Mouse (Mus musculus) forebrain, embryonic 16.5 days (tissue): ENCODE results near the gene Tmbim6. TPM values are rescaled to one million over a fixed set of nuclear protein-coding genes. Genes with fewer than 3 reads are reported as not detected.

Experiments
- ATAC-seq: fragments of 200-750 bp; cut with Nextera tagmentation; 2 replicates; pipeline ENCODE4 v1.8.0; 2017; ENCODE audit warnings: mild to moderate bottlenecking, moderate library complexity
- H3K27ac ChIP-seq: fragments of 300-500 bp; sonication (generic); 2 replicates; pipeline ENCODE4 v1.5.1; 2014; ENCODE audit warnings: low read length, control low read depth
- H3K27me3 ChIP-seq: fragments of 300-500 bp; sonication (generic); replicated peaks from 2 replicates; pipeline ENCODE4 v1.6.1; 2014; ENCODE audit warnings: low read length; ENCODE audit not compliant: control insufficient read depth, insufficient read depth
- H3K36me3 ChIP-seq: fragments of 300-500 bp; sonication (generic); 2 replicates; pipeline ENCODE4 v1.6.1; 2014; ENCODE audit not compliant: control insufficient read depth, insufficient read depth
- H3K4me1 ChIP-seq: fragments of 300-500 bp; sonication (generic); replicated peaks from 2 replicates; pipeline ENCODE4 v1.6.1; 2014; ENCODE audit warnings: low read length; ENCODE audit not compliant: control insufficient read depth, insufficient read depth
- H3K4me2 ChIP-seq: fragments of 300-500 bp; sonication (generic); 2 replicates; pipeline ENCODE4 v1.6.1; 2014; ENCODE audit warnings: mild to moderate bottlenecking, low read length, control low read depth
- H3K4me3 ChIP-seq: fragments of 300-500 bp; sonication (generic); replicated peaks from 2 replicates; pipeline ENCODE4 v1.5.1; 2014; ENCODE audit warnings: mild to moderate bottlenecking, low read length, control low read depth
- H3K9ac ChIP-seq: fragments of 300-500 bp; sonication (generic); replicated peaks from 2 replicates; pipeline ENCODE4 v1.6.1; 2014; ENCODE audit warnings: low read depth, low read length, control low read depth
- H3K9me3 ChIP-seq: fragments of 300-500 bp; sonication (generic); 2 replicates; pipeline ENCODE4 v1.6.1; 2016; ENCODE audit warnings: low read length; ENCODE audit not compliant: control insufficient read depth
- WGBS: fragments of 180-500 bp; shearing (Covaris S2); extraction: QIAGEN DNeasy Blood & Tissue Kit; methylation state at CpG from one replicate; pipeline ENCODE4 v1.1.7; 2014; 5-methylcytosine and 5-hydroxymethylcytosine counted together
- polyA plus RNA-seq: library from polyadenylated mRNA; unstranded; fragments of >200 nt; fragmentation: Nextera tagmentation; extraction: Ambion mirVana; gene quantifications from 2 replicates; pipeline ENCODE4 v1.2.1, GENCODE M21; 2015

The Tmbim6 gene
- polyA plus RNA-seq, 1 experiment from 2014 or later, result 273 TPM

DNA sequence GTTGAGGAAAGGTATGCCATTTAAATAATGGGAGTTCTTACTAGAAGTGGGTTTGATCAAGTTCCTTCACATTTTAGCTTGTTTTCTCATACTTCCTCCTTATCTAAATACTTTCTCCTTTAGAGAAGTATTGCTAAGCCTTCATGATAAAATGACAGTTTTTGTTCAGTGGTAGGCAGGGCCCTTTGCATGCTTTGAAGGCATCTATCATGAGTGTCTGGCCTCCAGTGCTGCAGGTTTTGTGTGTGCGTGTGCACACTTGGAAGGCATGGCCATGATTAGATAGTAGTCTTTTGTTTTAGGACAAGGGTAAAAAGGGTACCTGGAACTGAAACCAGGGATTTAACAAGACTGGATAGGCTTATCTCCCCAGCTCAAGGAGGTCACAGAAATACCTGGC, 3.8 kb downstream of the Tmbim6 start:
- Histone ChIP-seq H3K4me3 (no peak overlapping the region), H3K27ac (no peak overlapping the region), H3K4me1 (peaks cover 35% of the 10 kb centered on the region), H3K9me3 (no peaks in the 10 kb centered on the region), H3K9ac (no peak overlapping the region), H3K36me3 (no peaks in the 10 kb centered on the region), H3K27me3 (no peaks in the 10 kb centered on the region), H3K4me2 (no peak overlapping the region)
- 75% methylated on average over 1 of the region's 1 CpGs for WGBS
- no peak for ATAC-seq

DNA sequence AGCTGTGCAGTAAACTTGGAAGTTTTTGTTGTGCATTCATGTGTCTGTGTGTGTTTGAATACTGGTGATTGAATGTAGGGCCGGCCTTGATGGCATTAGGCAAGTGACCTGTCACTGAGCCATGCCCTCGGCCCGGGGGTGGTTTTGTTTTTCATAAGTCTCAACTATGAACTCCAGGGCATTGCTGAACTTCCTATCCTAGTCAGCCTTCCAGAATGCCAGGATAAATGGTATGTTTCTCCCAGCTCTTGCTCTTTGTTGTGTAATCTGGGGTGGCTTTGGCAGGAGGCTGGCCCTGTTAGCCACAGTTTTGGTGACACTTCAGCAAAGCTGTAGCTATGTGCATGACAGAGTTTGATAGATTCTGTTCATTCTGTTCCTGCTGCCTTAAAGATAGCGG, 4.2 kb downstream of the Tmbim6 start:
- H3K9me3 ChIP-seq, result no peaks in the 10 kb centered on the region
- H3K4me3 ChIP-seq, result no peak overlapping the region
- H3K27ac ChIP-seq, result no peak overlapping the region
- H3K4me1 ChIP-seq, result peaks cover 35% of the 10 kb centered on the region
- H3K9ac ChIP-seq, result no peak overlapping the region
- no peaks in the 10 kb centered on the region for H3K36me3 ChIP-seq
- H3K27me3 ChIP-seq, result no peaks in the 10 kb centered on the region
- 67% methylated on average over 4 of the region's 4 CpGs for WGBS
- no peak overlapping the region for H3K4me2 ChIP-seq
- ATAC-seq, result no peak

DNA sequence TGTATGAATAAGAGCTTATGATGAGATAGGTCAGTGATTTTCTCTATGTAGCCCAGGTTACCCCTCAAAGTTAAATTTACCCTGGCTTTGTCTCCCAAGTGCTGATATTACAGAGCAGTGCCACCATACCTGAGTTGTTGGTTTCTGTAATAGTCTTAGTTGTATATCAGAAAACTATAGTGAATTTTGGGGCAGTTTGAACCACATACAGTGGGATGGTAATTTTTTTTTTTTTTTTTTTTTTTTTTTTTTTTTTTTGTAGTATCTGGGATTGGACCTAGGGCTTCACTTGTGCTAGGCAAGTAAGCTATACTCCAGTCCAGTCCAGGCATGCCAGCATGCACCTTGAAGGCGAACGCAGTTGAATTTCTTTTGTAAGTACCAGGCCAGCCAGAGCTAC, 4.9 kb downstream of the Tmbim6 start:
- H3K27me3 ChIP-seq, result no peaks in the 10 kb centered on the region
- no peak overlapping the region for H3K9ac ChIP-seq
- peaks cover 32% of the 10 kb centered on the region for H3K4me1 ChIP-seq
- H3K4me2 ChIP-seq, result no peak overlapping the region
- no peak overlapping the region for H3K4me3 ChIP-seq
- 94% methylated on average over 2 of the region's 2 CpGs for WGBS
- no peaks in the 10 kb centered on the region for H3K36me3 ChIP-seq
- no peak overlapping the region for H3K27ac ChIP-seq
- ATAC-seq, result no peak
- H3K9me3 ChIP-seq, result no peaks in the 10 kb centered on the region

DNA sequence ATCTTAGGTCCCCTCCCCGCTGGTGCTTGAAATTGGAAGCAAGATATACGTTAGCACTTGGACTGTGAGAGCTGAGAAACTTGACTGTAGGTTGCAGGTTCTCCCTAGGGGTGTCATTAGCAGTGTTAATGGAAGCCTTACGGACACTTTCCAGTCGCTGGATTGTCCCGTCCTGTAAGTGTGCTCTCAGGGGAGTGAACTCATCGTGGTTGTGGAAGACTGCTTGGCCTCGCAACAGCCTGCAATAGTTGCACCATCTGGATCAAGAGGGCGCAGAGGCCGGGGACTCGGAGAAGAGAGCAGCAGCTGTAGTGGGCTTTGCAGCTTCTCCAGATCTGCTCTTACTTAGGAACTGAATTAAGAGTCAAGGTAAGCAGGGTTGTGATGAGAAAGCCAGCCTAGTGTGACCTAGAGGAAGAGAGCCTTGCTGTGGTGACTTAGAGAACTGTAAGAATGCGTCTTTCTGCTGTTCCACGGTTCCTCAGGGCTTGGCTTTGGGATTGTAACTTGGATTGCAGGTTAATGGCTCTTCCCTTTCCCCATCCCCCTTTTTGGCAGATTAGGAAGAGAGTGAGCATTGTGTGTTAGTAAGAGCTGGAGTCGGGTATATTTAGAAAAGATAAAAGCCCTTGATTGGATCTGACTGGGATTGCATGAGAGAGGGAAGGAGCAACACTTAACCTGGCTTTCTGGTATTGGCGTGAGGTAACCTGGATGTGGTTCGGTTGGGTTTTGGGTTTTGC, 7.0 kb downstream of the Tmbim6 start:
- Histone ChIP-seq H3K9ac (no peak overlapping the region), H3K9me3 (no peaks in the 10 kb centered on the region), H3K27ac (no peak overlapping the region), H3K4me3 (no peak overlapping the region), H3K4me1 (peaks cover 20% of the 10 kb centered on the region), H3K27me3 (no peaks in the 10 kb centered on the region), H3K36me3 (peaks cover 7% of the 10 kb centered on the region), H3K4me2 (no peak overlapping the region)
- ATAC-seq, result no peak
- 81% methylated on average over 15 of the region's 15 CpGs for WGBS

DNA sequence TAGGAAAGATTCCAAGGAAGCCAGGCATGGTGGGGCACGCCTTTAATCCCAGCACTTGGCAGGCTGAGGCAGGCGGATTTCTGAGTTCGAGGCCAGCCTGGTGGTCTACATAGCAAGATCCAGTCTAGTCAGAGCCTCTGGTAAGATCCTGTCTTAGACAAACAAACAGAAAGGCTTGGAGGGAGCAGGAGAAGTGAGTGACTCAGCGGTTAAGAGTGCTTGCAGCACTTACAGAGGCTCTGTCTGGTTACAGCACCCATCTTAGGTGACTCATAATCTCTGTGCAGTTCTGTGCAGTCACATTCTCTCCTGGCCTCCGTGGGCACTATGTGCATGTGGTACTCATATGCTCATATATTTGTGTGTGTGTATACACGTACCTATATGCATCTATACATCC, 7.9 kb downstream of the Tmbim6 start:
- Histone ChIP-seq H3K4me1 (peaks cover 11% of the 10 kb centered on the region), H3K9me3 (no peaks in the 10 kb centered on the region), H3K36me3 (peaks cover 11% of the 10 kb centered on the region), H3K4me3 (no peak overlapping the region), H3K27ac (no peak overlapping the region), H3K27me3 (no peaks in the 10 kb centered on the region), H3K9ac (no peak overlapping the region), H3K4me2 (no peak overlapping the region)
- 94% methylated on average over 6 of the region's 6 CpGs for WGBS
- ATAC-seq, result no peak

DNA sequence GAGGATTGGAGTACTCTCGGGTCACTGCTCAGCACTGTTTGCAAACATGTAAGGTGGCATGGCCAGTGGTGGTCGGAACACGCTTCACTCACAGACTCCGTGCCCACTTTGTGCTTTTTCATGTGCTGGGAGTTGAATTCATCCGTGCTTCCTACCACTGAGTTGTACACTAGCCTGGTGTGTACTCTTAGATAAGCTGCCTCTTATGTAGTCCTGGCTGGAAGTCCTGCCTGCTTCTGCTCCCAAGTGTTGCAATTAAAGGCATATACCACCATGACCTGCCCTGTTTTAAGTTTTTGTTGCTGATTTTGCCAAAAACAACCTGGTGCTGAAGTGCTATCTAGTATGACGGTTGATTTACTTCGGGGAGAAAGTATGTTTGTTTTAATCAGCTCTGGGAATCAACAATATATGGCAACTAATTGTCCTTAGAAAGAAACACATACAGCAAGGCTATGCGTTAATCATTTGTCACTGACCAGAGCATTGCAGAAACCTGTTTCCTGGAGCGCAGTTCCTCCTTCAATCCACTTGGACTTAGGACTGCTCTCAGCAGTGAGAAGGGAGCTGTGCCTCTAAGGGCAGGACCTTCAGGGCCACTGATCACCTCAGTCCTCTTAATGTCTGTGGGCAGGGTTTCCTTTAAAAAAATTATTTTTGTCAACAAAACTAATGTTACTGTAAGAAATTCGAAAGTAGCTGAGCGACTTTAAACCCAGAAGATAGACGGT, 10.6 kb downstream of the Tmbim6 start:
- Histone ChIP-seq H3K27me3 (no peaks in the 10 kb centered on the region), H3K36me3 (peaks cover 35% of the 10 kb centered on the region), H3K4me3 (no peak overlapping the region), H3K9ac (no peak overlapping the region), H3K27ac (no peak overlapping the region), H3K9me3 (no peaks in the 10 kb centered on the region), H3K4me2 (no peak overlapping the region), H3K4me1 (no peaks in the 10 kb centered on the region; the same call in 1 of the 2 replicates)
- ATAC-seq, result no peak
- WGBS, result 95% methylated on average over 12 of the region's 12 CpGs

DNA sequence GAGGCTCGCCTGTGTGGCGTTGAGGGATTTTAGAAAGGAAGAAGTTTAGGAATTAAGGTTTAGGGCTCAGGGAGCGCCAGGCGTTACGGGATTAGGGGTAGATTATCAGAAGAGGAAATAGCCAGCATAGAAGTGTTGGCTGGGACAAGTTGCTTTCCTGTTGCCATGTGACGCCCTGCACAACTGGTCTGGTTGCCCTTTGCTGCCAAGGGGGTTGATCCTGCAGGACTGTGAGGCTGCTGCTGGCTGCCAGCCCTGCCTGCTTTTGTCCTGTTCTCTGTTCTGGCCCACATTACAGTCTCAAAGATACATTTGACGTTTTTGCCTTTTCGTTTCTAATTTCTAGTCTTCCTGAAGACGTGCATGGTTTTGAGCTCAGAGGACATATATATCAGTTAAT, 12.5 kb downstream of the Tmbim6 start:
- Histone ChIP-seq H3K27ac (no peak overlapping the region), H3K9ac (no peak overlapping the region), H3K4me3 (no peak overlapping the region), H3K4me2 (no peak overlapping the region), H3K36me3 (peaks cover 43% of the 10 kb centered on the region), H3K9me3 (no peaks in the 10 kb centered on the region), H3K4me1 (no peaks in the 10 kb centered on the region), H3K27me3 (no peaks in the 10 kb centered on the region)
- WGBS, result 87% methylated on average over 9 of the region's 9 CpGs
- no peak for ATAC-seq

DNA sequence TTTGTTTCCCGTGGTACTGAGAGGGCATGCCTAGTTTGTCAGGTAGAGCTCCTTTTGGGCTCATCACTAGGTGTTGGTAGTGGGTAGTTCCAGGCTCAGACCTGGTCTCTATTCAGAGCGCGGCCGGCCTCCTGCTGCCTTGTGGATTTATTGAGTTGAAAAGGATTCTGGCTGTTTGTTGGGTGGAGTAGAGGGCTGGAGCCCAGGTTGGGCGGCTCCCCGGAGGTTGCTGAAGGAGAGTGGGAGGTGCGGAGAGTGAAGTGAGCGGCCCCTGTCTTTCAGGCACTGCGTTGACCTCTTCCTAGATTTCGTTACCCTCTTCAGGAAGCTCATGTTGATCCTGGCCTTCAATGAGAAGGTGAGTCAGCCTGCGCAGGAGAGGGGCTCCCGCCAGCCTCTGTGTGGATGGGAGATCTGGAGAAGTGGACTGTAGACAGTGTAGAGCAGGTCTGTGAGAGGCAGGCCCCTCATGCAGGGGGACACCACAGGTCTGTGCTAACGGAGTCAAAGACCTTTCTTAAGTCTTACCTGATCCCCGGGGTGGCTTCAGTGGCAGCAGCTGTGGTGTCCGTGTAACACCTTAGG, 14.4 kb downstream of the Tmbim6 start:
- 88% methylated on average over 15 of the region's 15 CpGs for WGBS
- no peak overlapping the region for H3K27ac ChIP-seq
- no peaks in the 10 kb centered on the region for H3K9me3 ChIP-seq
- no peaks in the 10 kb centered on the region for H3K27me3 ChIP-seq
- H3K4me3 ChIP-seq, result no peak overlapping the region
- H3K36me3 ChIP-seq, result peaks cover 43% of the 10 kb centered on the region
- ATAC-seq, result no peak
- H3K4me1 ChIP-seq, result no peaks in the 10 kb centered on the region
- no peak overlapping the region for H3K9ac ChIP-seq
- H3K4me2 ChIP-seq, result no peak overlapping the region

DNA sequence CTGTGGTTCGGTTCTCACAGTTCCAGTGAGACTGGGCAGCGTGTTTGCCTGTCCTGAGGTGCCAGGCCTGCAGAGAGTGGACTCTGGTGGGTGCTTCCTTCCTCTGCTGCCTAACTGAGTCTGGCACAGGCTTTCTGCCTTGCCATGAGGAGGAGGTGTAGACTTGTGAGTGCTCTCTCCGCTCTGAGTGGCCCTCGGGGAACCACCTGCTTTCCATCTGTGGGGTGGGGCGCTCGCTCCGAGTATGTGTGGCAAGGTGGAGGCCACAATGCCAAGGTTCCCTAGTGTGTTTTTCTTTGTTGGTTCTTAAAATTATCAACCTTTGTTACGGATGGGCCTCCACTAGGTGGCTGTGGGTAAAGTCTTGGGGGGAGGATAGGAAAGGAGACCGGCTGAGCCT, 16.2 kb downstream of the Tmbim6 start:
- Histone ChIP-seq H3K4me3 (no peak overlapping the region), H3K9ac (no peak overlapping the region), H3K4me2 (no peak overlapping the region), H3K4me1 (no peaks in the 10 kb centered on the region), H3K27ac (no peak overlapping the region), H3K27me3 (no peaks in the 10 kb centered on the region), H3K36me3 (peaks cover 41% of the 10 kb centered on the region), H3K9me3 (no peaks in the 10 kb centered on the region)
- 91% methylated on average over 9 of the region's 9 CpGs for WGBS
- no peak for ATAC-seq
